Mouse (Mus musculus) CH12.LX (cell line): ENCODE data around the gene Cd300a.

Experiments
- EP300 ChIP-seq: IDR thresholded peaks from 2 replicates; pipeline ENCODE4 v1.6.1; 2011; ENCODE audit warnings: low read length, improper control_type of control experiment
- MYC ChIP-seq: IDR thresholded peaks from 2 replicates; pipeline ENCODE4 v1.6.1; 2011; ENCODE audit warnings: low read depth, mild to moderate bottlenecking, improper control_type of control experiment, low read length
- NRF1 ChIP-seq: IDR thresholded peaks from 2 replicates; pipeline ENCODE4 v1.6.1; 2014; ENCODE audit warnings: low read depth, mild to moderate bottlenecking, inconsistent platforms, low read length, improper control_type of control experiment, moderate library complexity
- TBP ChIP-seq: conservative IDR thresholded peaks from 2 replicates; pipeline ENCODE4 v1.6.1; 2011; ENCODE audit warnings: low read depth, low read length, improper control_type of control experiment

DNA sequence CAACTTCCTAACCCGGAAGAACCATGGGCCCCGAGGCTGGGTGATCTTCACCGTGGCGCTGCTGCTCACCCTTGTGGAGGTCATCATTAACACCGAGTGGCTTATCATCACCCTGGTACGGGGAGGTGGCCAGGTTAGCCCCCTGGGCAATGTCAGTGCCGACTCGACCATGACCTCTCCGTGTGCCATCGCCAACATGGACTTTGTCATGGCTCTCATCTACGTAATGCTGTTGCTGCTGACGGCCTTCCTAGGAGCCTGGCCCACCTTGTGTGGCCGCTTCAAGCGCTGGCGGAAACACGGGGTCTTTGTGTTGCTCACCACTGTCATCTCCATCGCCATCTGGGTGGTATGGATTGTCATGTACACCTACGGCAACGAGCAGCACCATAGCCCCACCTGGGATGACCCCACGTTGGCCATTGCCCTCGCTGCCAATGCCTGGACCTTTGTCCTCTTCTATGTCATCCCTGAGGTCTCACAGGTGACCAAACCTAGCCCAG, 25.9 kb upstream of the Cd300a start:
- TF ChIP-seq MYC (no peak), NRF1 (no peak), EP300 (no peak), TBP (no peak)
